Mouse (Mus musculus) neutrophil, adult 5-6 weeks (primary cell): ENCODE measurements around the gene Nme7. TPM values are rescaled to one million over a fixed set of nuclear protein-coding genes. Genes with fewer than 3 reads are reported as not detected.

Experiments
- ATAC-seq: fragments of 151-379, 151-347 bp; 2 replicates; pipeline ENCODE4 v1.8.0; 2017; ENCODE audit warnings: mild to moderate bottlenecking, moderate TSS enrichment; ENCODE audit not compliant: insufficient number of reproducible peaks, poor library complexity, low FRiP score, severe bottlenecking; ENCODE audit errors: extremely low read depth
- total RNA-seq: library from RNA; stranded (forward); fragments of 200-1000 nt; gene quantifications from 2 replicates; pipeline ENCODE4 v1.2.3, GENCODE M21; 2017

Nme7 gene
- 21.6 and 23.9 TPM in 2 replicates for total RNA-seq

- ATAC-seq: no peak
These were observed at the start of gene Nme7 for GRCm38 (mm10) chr1:164303821-164304220. Gene Nme7, plus strand, starts transcription at chr1:164304121.

- ATAC-seq: no peak
These were observed 49.1 kb upstream of the Nme7 start for GRCm38 (mm10) chr1:164254836-164255235.

- no peak for ATAC-seq
These were observed 43.5 kb upstream of the Nme7 start for GRCm38 (mm10) chr1:164260171-164261028.

GRCm38 (mm10) chr1:164261553-164261952 lies 42.4 kb upstream of the Nme7 start:
- no peak for ATAC-seq

GRCm38 (mm10) chr1:164270941-164271340 lies 33.0 kb upstream of the Nme7 start:
- ATAC-seq: no peak

- no peak for ATAC-seq
These were observed 30.3 kb upstream of the Nme7 start for GRCm38 (mm10) chr1:164273659-164274058.

- peak; percentile 98 for ATAC-seq
These were observed 28.4 kb upstream of the Nme7 start, which contains the start of gene Ccdc181 for GRCm38 (mm10) chr1:164275455-164275954. Gene Ccdc181, plus strand, starts transcription at chr1:164275585.

- ATAC-seq: no peak
These were observed 27.4 kb upstream of the Nme7 start for GRCm38 (mm10) chr1:164276552-164276951.

GRCm38 (mm10) chr1:164279332-164279731 lies 24.6 kb upstream of the Nme7 start:
- ATAC-seq: no peak

GRCm38 (mm10) chr1:164284007-164284406 lies 19.9 kb upstream of the Nme7 start:
- no peak for ATAC-seq

- ATAC-seq: no peak
These were observed 16.5 kb upstream of the Nme7 start for GRCm38 (mm10) chr1:164287406-164287805.

- ATAC-seq: no peak
These were observed 11.9 kb upstream of the Nme7 start for GRCm38 (mm10) chr1:164292040-164292439.

- ATAC-seq: no peak
These were observed 9.8 kb upstream of the Nme7 start for GRCm38 (mm10) chr1:164294071-164294470.

GRCm38 (mm10) chr1:164296473-164296872 lies 7.4 kb upstream of the Nme7 start:
- no peak for ATAC-seq

GRCm38 (mm10) chr1:164301949-164302348 lies 2.0 kb upstream of the Nme7 start:
- ATAC-seq: no peak

- peak; percentile 99 for ATAC-seq
These were observed 3.3 kb downstream of the Nme7 start, which contains the start of gene Blzf1 for GRCm38 (mm10) chr1:164307124-164307751. Gene Blzf1, minus strand, starts transcription at chr1:164307489.

- ATAC-seq: no peak
These were observed 4.0 kb downstream of the Nme7 start for GRCm38 (mm10) chr1:164307922-164308321.

GRCm38 (mm10) chr1:164314085-164314484 lies 10.2 kb downstream of the Nme7 start:
- ATAC-seq: no peak

- 0 out of 2 replicates have a peak, but pooled peaks have one; percentile 26 for ATAC-seq
These were observed 11.3 kb downstream of the Nme7 start for GRCm38 (mm10) chr1:164315266-164315665.

GRCm38 (mm10) chr1:164316697-164317096 lies 12.8 kb downstream of the Nme7 start:
- ATAC-seq: peak; percentile 81; the same call in 1 of the 2 replicates
